Mouse (Mus musculus): Measurements from ENCODE around the gene Cyb5rl. TPM values are rescaled to one million over a fixed set of nuclear protein-coding genes. Genes with fewer than 3 reads are reported as not detected.
A peak's percentile ranks its signal among the peaks of the same experiment; 100 is the strongest.

Cyb5rl gene
- total RNA-seq, 1 experiment: 9.3 TPM

DNA sequence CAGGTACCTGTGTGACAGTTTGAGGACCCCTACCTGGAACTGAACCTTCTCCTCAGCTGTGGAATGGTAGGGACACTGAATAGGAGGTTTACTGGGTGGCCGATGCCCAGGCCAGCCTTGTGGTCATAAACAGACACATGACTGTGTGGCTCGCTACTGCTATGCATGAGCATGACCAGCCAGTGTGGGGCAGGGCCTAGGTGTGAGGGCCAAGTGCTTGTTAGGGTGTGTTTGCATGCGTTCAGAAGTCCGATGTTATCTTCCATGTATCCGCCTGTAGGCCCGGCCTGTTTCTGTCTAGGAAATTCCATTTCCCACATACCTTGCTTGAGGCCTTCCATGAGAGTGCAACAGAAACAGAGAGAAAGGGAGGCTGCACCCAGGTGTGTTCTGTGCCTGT, 53.9 kb downstream of the Cyb5rl start:
- H3K36me3 ChIP-seq (ENCODE audit: control insufficient read depth, insufficient read depth, low read length, poor library complexity, severe bottlenecking): no peaks in the 10 kb centered on the region
- in situ Hi-C loops (cut with MboI; ENCODE audit: low sequenced_read_pairs in 2 of 2, unreplicated experiment in 2 of 2): no loop called here
- TF ChIP-seq ZNF384 (IDR thresholded peaks at IDR 0.05; ENCODE audit: low read depth, low read length) (no peak), MAFK (IDR thresholded peaks at IDR 0.05; ENCODE audit: insufficient read depth, low read depth, low read length) (no peak), CHD2 (IDR thresholded peaks at IDR 0.05; ENCODE audit: low read depth, low read length) (no peak), ZC3H11A (IDR thresholded peaks at IDR 0.05; ENCODE audit: borderline replicate concordance, low read depth, low read length) (no peak), HCFC1 (IDR thresholded peaks at IDR 0.05; ENCODE audit: borderline replicate concordance, insufficient read depth, low read length) (no peak)
- DNase-seq (ENCODE audit: low read depth, low spot score): no peak
- no peak overlapping the region; the same call in 1 of the 2 replicates for H3K27ac ChIP-seq (ENCODE audit: insufficient read depth, low read depth, low read length, poor library complexity, severe bottlenecking)
- H3K4me3 ChIP-seq (ENCODE audit: insufficient read depth in 1 of 2, low read depth in 1 of 2, low read length in 2 of 2, poor library complexity in 1 of 2, severe bottlenecking in 1 of 2): no peak overlapping the region
- H3K9ac ChIP-seq (ENCODE audit: insufficient read depth, low read depth, low read length, poor library complexity, severe bottlenecking): no peak overlapping the region
- no peaks in the 10 kb centered on the region for H3K9me3 ChIP-seq (ENCODE audit: control insufficient read depth, insufficient read depth, low read depth, low read length)
- H3K4me1 ChIP-seq (ENCODE audit: control insufficient read depth in 2 of 2, insufficient read depth in 2 of 2, low read length in 2 of 2, poor library complexity in 1 of 2): no peaks in the 10 kb centered on the region; a peak in 1 of 4 replicates

DNA sequence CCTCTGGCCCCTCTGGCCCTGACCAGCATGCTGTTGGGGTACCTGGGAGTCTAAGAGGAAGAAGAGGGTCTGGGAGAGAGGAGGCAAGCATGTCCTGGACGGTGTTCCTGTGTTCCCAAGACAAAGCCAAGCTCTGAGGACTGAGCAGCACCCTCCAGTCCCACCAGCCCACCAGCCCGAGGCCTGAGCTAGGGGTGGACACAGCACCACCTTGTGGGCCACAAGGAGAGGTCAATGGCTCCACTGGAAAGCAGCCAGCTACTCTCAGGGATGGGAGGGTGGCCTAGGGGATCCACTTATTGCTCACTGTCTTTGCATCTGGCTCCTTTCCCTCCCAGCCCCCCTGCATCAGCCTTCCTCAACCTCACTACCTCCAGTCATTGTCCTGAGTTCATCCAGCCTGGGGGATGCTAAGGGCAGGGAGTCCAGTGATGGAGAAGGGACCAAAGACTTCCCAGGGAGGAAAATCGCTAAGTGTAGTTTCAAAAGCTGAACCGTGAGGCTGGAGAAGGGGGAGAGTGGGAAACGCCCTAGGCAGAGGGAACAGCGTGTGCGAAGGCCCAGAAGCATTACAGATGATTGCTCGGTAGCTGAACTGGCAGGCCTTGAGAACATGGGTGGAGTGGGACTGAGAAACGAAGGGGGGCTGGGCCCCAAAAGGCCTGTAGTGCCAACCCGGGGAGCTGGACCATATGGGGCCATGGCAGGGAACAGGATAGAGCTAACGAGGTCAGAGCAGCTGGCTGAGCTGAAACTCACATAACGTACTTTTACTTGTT, 54.6 kb downstream of the Cyb5rl start:
- Histone ChIP-seq H3K4me1 (ENCODE audit: control insufficient read depth in 2 of 2, insufficient read depth in 2 of 2, low read length in 2 of 2, poor library complexity in 1 of 2) (no peaks in the 10 kb centered on the region; a peak in 1 of 4 replicates), H3K4me3 (ENCODE audit: insufficient read depth in 1 of 2, low read depth in 1 of 2, low read length in 2 of 2, poor library complexity in 1 of 2, severe bottlenecking in 1 of 2) (no peak overlapping the region), H3K9ac (ENCODE audit: insufficient read depth, low read depth, low read length, poor library complexity, severe bottlenecking) (no peak overlapping the region), H3K27ac (ENCODE audit: insufficient read depth, low read depth, low read length, poor library complexity, severe bottlenecking) (no peak overlapping the region), H3K9me3 (ENCODE audit: control insufficient read depth, insufficient read depth, low read depth, low read length) (no peaks in the 10 kb centered on the region), H3K36me3 (ENCODE audit: control insufficient read depth, insufficient read depth, low read length, poor library complexity, severe bottlenecking) (no peaks in the 10 kb centered on the region)
- DNase-seq (ENCODE audit: low read depth, low spot score): no peak
- in situ Hi-C loops (cut with MboI; ENCODE audit: low sequenced_read_pairs in 2 of 2, unreplicated experiment in 2 of 2): no loop called here
- peak; percentile 27; the same call in 1 of the 2 replicates for TF ChIP-seq ZC3H11A (IDR thresholded peaks at IDR 0.05; ENCODE audit: borderline replicate concordance, low read depth, low read length)
- TF ChIP-seq HCFC1 (IDR thresholded peaks at IDR 0.05; ENCODE audit: borderline replicate concordance, insufficient read depth, low read length): no peak

DNA sequence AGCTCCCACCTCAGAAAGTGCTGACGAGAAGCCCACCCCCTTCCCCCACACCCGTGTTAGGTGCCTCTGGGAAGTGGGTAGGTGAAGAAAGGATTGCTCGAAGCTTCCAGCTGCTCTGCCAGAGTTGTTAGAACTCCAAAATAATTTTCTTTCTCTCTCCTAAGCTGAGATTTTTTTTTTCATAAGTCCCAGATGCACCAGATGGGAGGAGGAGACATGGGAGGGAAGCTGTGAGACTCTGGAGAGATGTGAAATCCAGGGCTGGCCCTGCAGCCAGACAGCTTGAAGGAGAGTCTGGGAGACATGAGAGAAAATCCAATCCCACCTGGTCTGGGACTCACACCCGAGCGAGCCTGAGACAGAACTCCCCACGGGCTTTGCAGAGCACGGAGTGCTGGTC, 57.6 kb downstream of the Cyb5rl start:
- Histone ChIP-seq H3K9me3 (ENCODE audit: control insufficient read depth, insufficient read depth, low read depth, low read length) (no peaks in the 10 kb centered on the region), H3K4me1 (ENCODE audit: control insufficient read depth in 2 of 2, insufficient read depth in 2 of 2, low read length in 2 of 2, poor library complexity in 1 of 2) (peaks cover 0 to 4% of the 10 kb centered on the region in 2 experiments; a peak in 1 of 4 replicates), H3K27ac (ENCODE audit: insufficient read depth, low read depth, low read length, poor library complexity, severe bottlenecking) (no peak overlapping the region), H3K9ac (ENCODE audit: insufficient read depth, low read depth, low read length, poor library complexity, severe bottlenecking) (no peak overlapping the region), H3K4me3 (ENCODE audit: insufficient read depth in 1 of 2, low read depth in 1 of 2, low read length in 2 of 2, poor library complexity in 1 of 2, severe bottlenecking in 1 of 2) (no peak overlapping the region), H3K36me3 (ENCODE audit: control insufficient read depth, insufficient read depth, low read length, poor library complexity, severe bottlenecking) (no peaks in the 10 kb centered on the region)
- in situ Hi-C loops (cut with MboI; ENCODE audit: low sequenced_read_pairs in 2 of 2, unreplicated experiment in 2 of 2): no loop called here
- no peak for TF ChIP-seq ZC3H11A (IDR thresholded peaks at IDR 0.05; ENCODE audit: borderline replicate concordance, low read depth, low read length)
- TF ChIP-seq HCFC1 (IDR thresholded peaks at IDR 0.05; ENCODE audit: borderline replicate concordance, insufficient read depth, low read length): no peak
- TF ChIP-seq MAFK (IDR thresholded peaks at IDR 0.05; ENCODE audit: insufficient read depth, low read depth, low read length): no peak
- no peak for TF ChIP-seq CHD2 (IDR thresholded peaks at IDR 0.05; ENCODE audit: low read depth, low read length)
- TF ChIP-seq ZNF384 (IDR thresholded peaks at IDR 0.05; ENCODE audit: low read depth, low read length): no peak
- no peak for DNase-seq (ENCODE audit: low read depth, low spot score)

DNA sequence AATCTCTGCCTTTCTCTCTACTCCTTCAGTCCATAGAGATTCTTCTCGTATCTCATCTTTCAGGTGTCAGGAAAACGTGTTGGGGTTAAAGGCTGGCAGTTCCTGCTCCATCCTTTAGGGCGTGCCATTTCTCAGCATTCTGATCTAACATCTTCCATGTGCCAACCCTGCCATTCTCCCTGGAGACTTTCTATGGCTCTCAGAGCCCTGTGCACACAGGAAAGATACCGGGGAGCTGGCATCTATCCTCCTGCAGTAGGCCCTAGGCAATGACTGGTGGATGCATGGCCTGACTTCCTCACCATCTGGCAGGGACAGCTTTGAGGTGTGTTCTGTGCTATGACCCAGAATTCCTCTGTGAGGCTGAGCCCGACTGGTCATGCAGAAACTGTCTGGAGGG, 58.3 kb downstream of the Cyb5rl start:
- no peak for DNase-seq (ENCODE audit: low read depth, low spot score)
- Histone ChIP-seq H3K27ac (ENCODE audit: insufficient read depth, low read depth, low read length, poor library complexity, severe bottlenecking) (no peak overlapping the region), H3K36me3 (ENCODE audit: control insufficient read depth, insufficient read depth, low read length, poor library complexity, severe bottlenecking) (no peaks in the 10 kb centered on the region), H3K9me3 (ENCODE audit: control insufficient read depth, insufficient read depth, low read depth, low read length) (no peaks in the 10 kb centered on the region), H3K9ac (ENCODE audit: insufficient read depth, low read depth, low read length, poor library complexity, severe bottlenecking) (no peak overlapping the region), H3K4me1 (ENCODE audit: control insufficient read depth in 2 of 2, insufficient read depth in 2 of 2, low read length in 2 of 2, poor library complexity in 1 of 2) (peaks cover 0 to 4% of the 10 kb centered on the region in 2 experiments; a peak in 1 of 4 replicates), H3K4me3 (ENCODE audit: insufficient read depth in 1 of 2, low read depth in 1 of 2, low read length in 2 of 2, poor library complexity in 1 of 2, severe bottlenecking in 1 of 2) (no peak overlapping the region)
- TF ChIP-seq HCFC1 (IDR thresholded peaks at IDR 0.05; ENCODE audit: borderline replicate concordance, insufficient read depth, low read length): no peak
- no peak for TF ChIP-seq ZNF384 (IDR thresholded peaks at IDR 0.05; ENCODE audit: low read depth, low read length)
- TF ChIP-seq ZC3H11A (IDR thresholded peaks at IDR 0.05; ENCODE audit: borderline replicate concordance, low read depth, low read length): no peak
- in situ Hi-C loops (cut with MboI; ENCODE audit: low sequenced_read_pairs in 2 of 2, unreplicated experiment in 2 of 2): no loop called here

Measured in ES-E14 (cell line).